Mouse (Mus musculus): ENCODE results near the gene 1700029H14Rik. TPM values are rescaled to one million over a fixed set of nuclear protein-coding genes. Genes with fewer than 3 reads are reported as not detected.

1700029H14Rik gene
- total and polyA plus RNA-seq, 3 experiments = not detected

- Histone ChIP-seq H3K4me3 (replicated peaks in 1 of 3; ENCODE audit: low read depth in 2 of 3, low read length in 2 of 3, poor library complexity in 1 of 3) (no peak overlapping the region), H3K9me3 (replicated peaks; ENCODE audit: low read length) (no peaks in the 10 kb centered on the region), H3K9ac (ENCODE audit: insufficient read depth, low read depth) (no peak overlapping the region), H3K4me2 (ENCODE audit: insufficient read depth, low read depth, poor library complexity, severe bottlenecking) (no peak overlapping the region), H3K27ac (ENCODE audit: insufficient read depth, low read depth) (no peak overlapping the region), H3K79me2 (replicated peaks; ENCODE audit: control insufficient read depth, extremely low read depth, insufficient read depth, poor library complexity, severe bottlenecking) (no peaks in the 10 kb centered on the region), H3K36me3 (replicated peaks in 1 of 2; ENCODE audit: control insufficient read depth in 1 of 2, insufficient read depth in 1 of 2, low read length in 1 of 2) (no peaks in the 10 kb centered on the region), H3K27me3 (replicated peaks) (no peaks in the 10 kb centered on the region), H3K4me1 (ENCODE audit: control insufficient read depth in 1 of 2, insufficient read depth in 2 of 2) (peaks cover 28 to 60% of the 10 kb centered on the region in 2 experiments)
- dilution Hi-C loops (cut with MboI; ENCODE audit: extremely low pct_ligation_motif_present, extremely low pct_unique_long_range_greater_than_20kb, low sequenced_read_pairs) (no loop called here), in situ Hi-C loops (cut with MboI; ENCODE audit: low pct_ligation_motif_present, low pct_unique_long_range_greater_than_20kb, low sequenced_read_pairs) (loop anchor here (5.0 kb wide), 2 partner anchors 126 to 201 kb away; partner anchors contain the start of gene Rasa3)
- peak; percentile 88 for DNase-seq (ENCODE audit: extremely low read depth)
- TF ChIP-seq MYC (IDR thresholded peaks at IDR 0.05; ENCODE audit: low read depth, low read length) = 0 out of 2 replicates have a peak, but pooled peaks have one; percentile 66
- TF ChIP-seq CHD1 (IDR thresholded peaks at IDR 0.05; ENCODE audit: low read depth, low read length) = no peak
- peak; percentile 60; the same call in 1 of the 2 replicates for TF ChIP-seq MEF2A (IDR thresholded peaks at IDR 0.05; ENCODE audit: borderline replicate concordance, low read depth, low read length)
- TF ChIP-seq EP300 (IDR thresholded peaks at IDR 0.05; ENCODE audit: low read length) = peak; percentile 17; the same call in 1 of the 2 replicates
- TF ChIP-seq E2F4 (IDR thresholded peaks at IDR 0.05; ENCODE audit: insufficient replicate concordance, low read depth, low read length) = no peak
- peak; percentile 52; the same call in 1 of the 2 replicates for TF ChIP-seq BHLHE40 (IDR thresholded peaks at IDR 0.05; ENCODE audit: low read depth, low read length)
- no peak for TF ChIP-seq TBP (conservative IDR thresholded peaks at IDR 0.05; ENCODE audit: low read depth, low read length)
- peak; percentile 72; the same call in 1 of the 2 replicates for TF ChIP-seq NELFE (IDR thresholded peaks at IDR 0.05; ENCODE audit: low read depth, low read length)
- TF ChIP-seq CTCF (conservative IDR thresholded peaks at IDR 0.05 in 1 of 2, IDR thresholded peaks at IDR 0.05 in 1 of 2; ENCODE audit: low read depth in 2 of 2, low read length in 2 of 2) = peak; percentile 35 to 99; a peak in 3 of 4 replicates
- peak; percentile 99 for TF ChIP-seq SMC3 (IDR thresholded peaks at IDR 0.05; ENCODE audit: low read depth, low read length)
- peak; percentile 47; the same call in 1 of the 2 replicates for TF ChIP-seq MAX (IDR thresholded peaks at IDR 0.05; ENCODE audit: low read length)
- peak; percentile 40; the same call in 1 of the 2 replicates for TF ChIP-seq NRF1 (IDR thresholded peaks at IDR 0.05; ENCODE audit: low read depth, low read length)
- TF ChIP-seq TCF12 (IDR thresholded peaks at IDR 0.05; ENCODE audit: low read depth, low read length) = peak; percentile 63
- no peak for TF ChIP-seq ETS1 (conservative IDR thresholded peaks at IDR 0.05; ENCODE audit: low read depth, low read length)
- TF ChIP-seq HCFC1 (IDR thresholded peaks at IDR 0.05; ENCODE audit: low read depth, low read length) = peak; percentile 30
- no peak; the same call in 1 of the 2 replicates for TF ChIP-seq JUND (conservative IDR thresholded peaks at IDR 0.05; ENCODE audit: low read depth, low read length)
- no peak for TF ChIP-seq GABPA (IDR thresholded peaks at IDR 0.05; ENCODE audit: insufficient replicate concordance, low read depth, low read length)
- no peak for TF ChIP-seq ZMIZ1 (IDR thresholded peaks at IDR 0.05; ENCODE audit: low read depth, low read length)
- peak; percentile 48; the same call in 1 of the 2 replicates for TF ChIP-seq MXI1 (IDR thresholded peaks at IDR 0.05; ENCODE audit: low read depth, low read length)
- no peak; the same call in none of the 2 replicates for TF ChIP-seq RAD21 (IDR thresholded peaks at IDR 0.05; ENCODE audit: low read depth, low read length)
- 0 out of 2 replicates have a peak, but pooled peaks have one; percentile 19 for TF ChIP-seq ZNF384 (IDR thresholded peaks at IDR 0.05; ENCODE audit: low read depth, low read length)
- TF ChIP-seq ELF1 (IDR thresholded peaks at IDR 0.05; ENCODE audit: low read depth, low read length) = peak; percentile 50
- no peak for TF ChIP-seq KAT2A (IDR thresholded peaks at IDR 0.05; ENCODE audit: insufficient replicate concordance, low read length)
- TF ChIP-seq IRF4 (IDR thresholded peaks at IDR 0.05; ENCODE audit: low read depth, low read length) = peak; percentile 77
- peak; percentile 30; the same call in 1 of the 2 replicates for TF ChIP-seq CHD2 (IDR thresholded peaks at IDR 0.05; ENCODE audit: low read length)
- TF ChIP-seq ZC3H11A (IDR thresholded peaks at IDR 0.05; ENCODE audit: low read depth, low read length) = peak; percentile 95
- TF ChIP-seq MAZ (IDR thresholded peaks at IDR 0.05; ENCODE audit: low read depth, low read length) = peak; percentile 90
- peak; percentile 51; the same call in 1 of the 2 replicates for TF ChIP-seq RCOR1 (conservative IDR thresholded peaks at IDR 0.05; ENCODE audit: low read depth, low read length)
- no peak for TF ChIP-seq POLR2A (IDR thresholded peaks at IDR 0.05; ENCODE audit: low read depth, low read length)
- TF ChIP-seq USF1 (IDR thresholded peaks at IDR 0.05; ENCODE audit: low read depth, low read length) = no peak
- TF ChIP-seq JUN (IDR thresholded peaks at IDR 0.05; ENCODE audit: insufficient read depth, low read depth, low read length) = no peak
- TF ChIP-seq SIN3A (IDR thresholded peaks at IDR 0.05; ENCODE audit: low read length) = peak; percentile 84
Measured at GRCm38 (mm10) chr8:13550718-13551573, 11.3 kb downstream of the 1700029H14Rik start.
